Mouse (Mus musculus) cerebellum, postnatal 10 days (tissue): Measurements from ENCODE around the gene Gm44502.

Experiments used
- DNase-seq, 2 experiments: peaks; one replicate each; pipeline ENCODE4 v3.0.0; 2021; ENCODE audit warnings: mixed read lengths in 2 of 2

The Gm44502 gene

DNA sequence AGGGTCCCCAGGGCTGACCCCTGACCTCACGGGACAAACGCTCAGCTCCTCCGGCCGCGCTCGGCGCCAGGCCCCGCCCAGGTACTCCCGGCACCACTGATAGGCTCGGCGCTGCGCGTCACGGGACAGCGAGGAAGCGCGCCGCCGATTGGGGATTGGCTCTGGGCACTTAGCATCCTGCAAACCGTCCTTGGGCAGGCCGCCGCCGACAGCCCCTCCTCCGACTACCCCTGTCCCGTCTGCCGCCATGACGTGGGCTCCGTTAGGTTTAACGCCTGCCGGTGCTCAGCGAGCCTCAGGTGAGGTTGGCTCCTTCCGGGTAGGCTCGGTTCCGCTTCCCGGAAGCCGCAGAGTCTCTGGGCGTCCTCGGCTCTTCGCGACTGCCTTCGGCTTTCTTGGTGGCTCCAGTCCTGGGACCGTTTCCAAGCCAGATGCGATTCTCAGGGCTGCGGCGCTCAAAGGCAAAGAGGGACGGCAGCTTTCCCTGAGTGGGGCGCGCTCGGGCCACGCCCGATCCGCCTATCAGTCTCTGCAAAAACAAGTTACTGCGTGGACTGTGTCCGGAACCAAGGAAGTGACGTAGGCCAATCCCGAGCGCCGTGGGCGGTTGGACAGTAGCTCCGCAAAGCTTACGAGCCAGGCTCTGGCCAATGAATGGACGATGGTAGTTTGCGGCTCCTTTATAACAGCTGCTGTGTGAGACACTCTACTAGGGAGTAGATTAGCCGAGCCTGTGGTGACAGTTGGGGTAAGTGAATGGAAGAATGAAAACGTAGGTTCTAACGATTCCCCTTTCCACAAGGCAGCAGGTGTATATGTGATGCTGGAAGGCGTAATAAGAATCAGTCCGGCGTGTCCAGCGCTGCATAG lies at the start of gene Gm44502, which contains the start of the genes C730034F03Rik and Chkb:
Gene Gm44502, minus strand, starts transcription at position 345 of the 870 bp plus-strand sequence.
Gene C730034F03Rik, plus strand, starts transcription at position 238 of the 870 bp plus-strand sequence.
Gene Chkb, minus strand, starts transcription at position 557 of the 870 bp plus-strand sequence.
- peak; percentile 95 to 96 for DNase-seq

DNA sequence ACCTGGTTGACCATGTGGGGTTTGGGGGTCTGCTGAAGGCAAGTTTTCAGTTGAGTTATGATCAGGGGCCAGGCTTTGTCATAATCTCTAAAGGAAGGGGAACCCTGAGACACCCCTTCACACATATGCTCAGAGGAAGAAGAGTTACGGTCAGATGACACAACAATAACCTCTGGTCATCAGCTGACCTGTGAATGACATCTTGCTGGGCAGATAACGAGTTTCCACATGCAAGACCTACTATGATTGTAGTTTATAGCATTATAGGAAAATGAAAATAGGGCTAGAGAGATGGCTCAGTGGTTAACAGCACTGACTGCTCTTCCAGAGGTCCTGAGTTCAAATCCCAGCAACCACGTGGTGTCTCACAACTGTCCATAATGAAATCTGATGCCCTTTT lies 49.1 kb upstream of the Gm44502 start:
- no peak for DNase-seq

GRCm38 (mm10) chr15:89477806-89478205 lies 48.3 kb upstream of the Gm44502 start:
- DNase-seq = peak in 1 of 2 experiments; percentile 21

DNA sequence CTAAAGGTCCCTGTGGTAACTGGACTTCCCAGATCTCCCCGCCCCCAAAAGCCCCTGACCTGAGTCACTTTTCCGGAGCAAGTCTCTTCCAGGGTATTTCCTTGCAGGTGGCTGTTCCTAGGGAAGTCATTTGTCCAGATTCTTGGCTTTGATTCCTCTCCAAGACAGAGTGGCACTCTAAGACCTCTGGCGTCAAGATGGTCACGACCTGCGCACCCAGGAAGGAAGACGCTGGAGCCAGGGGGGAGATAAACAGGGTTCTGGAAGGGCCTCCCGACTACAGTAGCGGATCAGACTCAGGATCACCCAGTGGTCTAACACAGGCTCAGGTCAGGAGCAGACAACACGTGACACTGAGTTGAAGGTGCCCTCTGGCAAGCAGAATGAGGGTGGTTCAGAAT lies 47.6 kb upstream of the Gm44502 start, which contains the start of gene Arsa:
Gene Arsa, minus strand, starts transcription at position 335 of the 401 bp plus-strand sequence.
- DNase-seq = peak in 1 of 2 experiments; percentile 35

DNA sequence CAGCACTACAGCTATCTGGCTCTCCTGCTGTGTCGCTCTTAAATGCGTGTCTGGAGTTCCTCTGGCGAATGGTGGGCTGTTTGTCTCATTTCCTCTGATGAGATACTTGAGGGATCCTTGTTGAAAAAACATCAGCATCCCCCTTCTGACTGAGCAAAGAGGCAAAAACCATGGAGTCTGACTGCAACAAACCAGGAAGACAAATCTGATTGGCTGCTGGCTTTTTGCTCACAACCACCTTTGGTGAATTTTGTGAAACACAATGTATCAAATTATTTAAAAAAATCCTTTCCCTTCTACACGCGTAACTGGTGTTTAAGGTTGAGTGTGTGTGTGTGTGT lies 46.9 kb upstream of the Gm44502 start:
- DNase-seq = no peak

- peak; percentile 97 to 98 for DNase-seq
Observed at GRCm38 (mm10) chr15:89475611-89476474, 46.3 kb upstream of the Gm44502 start.

DNA sequence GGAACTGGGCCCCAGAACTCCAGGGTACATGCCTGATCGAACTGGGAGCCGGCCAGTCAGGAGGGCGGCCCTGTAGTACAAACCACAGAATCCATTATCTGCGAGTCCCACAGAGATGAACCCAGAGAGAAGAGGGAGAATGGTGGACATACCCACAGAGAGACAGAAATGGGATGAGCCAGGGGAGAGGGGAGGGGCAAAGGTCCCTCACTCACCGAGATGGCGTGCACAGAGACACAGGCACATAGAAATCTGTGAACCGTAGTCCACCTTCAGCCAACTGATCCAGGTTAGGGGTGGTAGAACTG lies 45.8 kb upstream of the Gm44502 start:
- no peak for DNase-seq

DNA sequence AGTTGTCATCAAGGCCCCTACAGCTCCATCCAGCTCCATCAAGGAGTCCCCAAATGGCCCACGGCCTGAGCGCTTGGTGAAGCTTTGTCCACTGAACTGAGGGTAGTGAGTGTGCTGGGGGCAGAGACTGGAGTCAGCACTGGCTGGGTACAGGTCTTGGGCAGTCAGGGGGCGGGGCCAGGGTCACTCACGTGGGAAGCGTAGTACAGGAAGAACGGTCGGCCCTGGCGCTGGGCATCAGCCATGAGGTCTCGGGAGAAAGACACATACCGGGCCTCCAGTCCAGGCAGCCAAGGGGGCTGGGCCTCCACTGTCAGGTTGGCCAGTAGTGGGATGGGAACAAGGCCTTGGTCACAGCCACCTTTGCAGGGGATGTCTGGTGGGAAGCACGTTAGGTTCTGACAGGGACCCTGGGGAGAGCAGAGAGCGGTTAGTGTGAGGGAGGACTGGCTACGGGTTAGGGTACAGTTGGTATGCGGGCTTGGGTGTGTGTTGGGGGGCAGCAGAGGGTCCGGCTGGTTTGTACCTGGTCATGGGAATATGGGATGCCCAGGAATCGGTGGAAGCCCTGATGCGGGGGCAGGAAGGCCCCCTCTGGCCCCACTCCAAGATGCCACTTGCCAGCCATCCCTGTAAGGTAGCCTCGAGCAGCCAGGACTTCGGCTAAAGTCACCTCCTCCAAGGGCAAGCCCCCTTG lies 45.2 kb upstream of the Gm44502 start:
- DNase-seq = peak in 1 of 2 experiments; percentile 52

DNA sequence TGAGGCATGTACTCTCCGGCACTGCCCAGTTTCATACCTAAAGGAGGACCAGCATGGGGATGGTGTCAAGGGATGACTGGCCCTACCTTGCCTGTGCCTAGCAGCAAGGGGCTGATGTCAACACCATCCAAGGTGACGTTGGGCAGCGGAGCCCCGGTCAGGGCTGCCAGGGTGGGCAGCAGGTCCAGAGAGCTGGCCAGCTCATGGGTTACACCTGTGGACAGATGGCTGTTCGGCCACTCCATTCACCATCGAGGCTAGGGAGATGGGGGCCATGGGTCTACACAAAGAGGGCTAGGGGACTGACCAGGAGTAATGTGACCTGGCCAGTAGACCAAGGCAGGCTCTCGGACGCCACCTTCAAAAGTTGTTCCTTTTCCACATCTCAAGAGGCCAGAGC lies 44.4 kb upstream of the Gm44502 start:
- no peak for DNase-seq

DNA sequence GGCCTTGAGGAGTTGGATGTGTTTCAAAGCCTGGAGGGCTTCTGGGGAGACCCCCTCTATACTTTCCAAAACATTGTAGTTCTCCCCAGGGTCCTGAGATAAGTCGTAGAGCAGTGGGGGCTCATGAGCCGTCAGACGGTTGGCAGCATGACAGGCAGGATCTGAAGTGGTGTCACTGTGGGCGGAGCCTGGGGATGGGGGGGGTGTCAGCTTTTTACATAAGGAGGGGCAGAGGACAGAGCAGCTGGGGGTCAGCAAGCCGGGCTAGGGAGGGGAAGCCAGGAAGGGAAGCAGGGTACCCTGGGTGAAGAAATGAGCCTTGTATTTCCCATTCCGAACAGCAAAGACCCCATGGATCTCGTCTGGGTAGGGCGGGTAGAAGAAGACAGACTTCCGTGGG lies 43.9 kb upstream of the Gm44502 start:
- DNase-seq = no peak

DNA sequence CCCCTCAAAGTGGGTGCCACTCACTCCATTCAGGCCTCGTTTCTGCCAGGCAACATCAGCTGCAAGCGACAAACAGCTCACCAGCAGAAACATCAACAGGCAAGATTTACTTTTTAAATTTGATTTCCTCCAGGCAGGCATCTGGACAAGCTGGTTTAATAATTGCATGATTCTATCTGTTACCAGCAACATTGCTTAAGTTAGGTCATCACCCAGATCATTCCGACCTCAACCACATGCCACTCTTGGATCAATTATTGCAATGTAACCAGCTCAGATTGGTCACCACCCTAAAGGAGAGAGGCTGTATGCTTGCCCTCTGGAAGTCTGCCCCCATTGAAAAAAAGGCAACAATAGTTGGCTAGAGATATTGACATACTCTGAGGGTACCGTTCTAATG lies 42.0 kb upstream of the Gm44502 start:
- no peak for DNase-seq

- peak in 1 of 2 experiments; percentile 71 for DNase-seq
Observed at GRCm38 (mm10) chr15:89468577-89468976, 39.1 kb upstream of the Gm44502 start.

GRCm38 (mm10) chr15:89465052-89465451 lies 35.6 kb upstream of the Gm44502 start:
- peak; percentile 55 to 60 for DNase-seq

DNA sequence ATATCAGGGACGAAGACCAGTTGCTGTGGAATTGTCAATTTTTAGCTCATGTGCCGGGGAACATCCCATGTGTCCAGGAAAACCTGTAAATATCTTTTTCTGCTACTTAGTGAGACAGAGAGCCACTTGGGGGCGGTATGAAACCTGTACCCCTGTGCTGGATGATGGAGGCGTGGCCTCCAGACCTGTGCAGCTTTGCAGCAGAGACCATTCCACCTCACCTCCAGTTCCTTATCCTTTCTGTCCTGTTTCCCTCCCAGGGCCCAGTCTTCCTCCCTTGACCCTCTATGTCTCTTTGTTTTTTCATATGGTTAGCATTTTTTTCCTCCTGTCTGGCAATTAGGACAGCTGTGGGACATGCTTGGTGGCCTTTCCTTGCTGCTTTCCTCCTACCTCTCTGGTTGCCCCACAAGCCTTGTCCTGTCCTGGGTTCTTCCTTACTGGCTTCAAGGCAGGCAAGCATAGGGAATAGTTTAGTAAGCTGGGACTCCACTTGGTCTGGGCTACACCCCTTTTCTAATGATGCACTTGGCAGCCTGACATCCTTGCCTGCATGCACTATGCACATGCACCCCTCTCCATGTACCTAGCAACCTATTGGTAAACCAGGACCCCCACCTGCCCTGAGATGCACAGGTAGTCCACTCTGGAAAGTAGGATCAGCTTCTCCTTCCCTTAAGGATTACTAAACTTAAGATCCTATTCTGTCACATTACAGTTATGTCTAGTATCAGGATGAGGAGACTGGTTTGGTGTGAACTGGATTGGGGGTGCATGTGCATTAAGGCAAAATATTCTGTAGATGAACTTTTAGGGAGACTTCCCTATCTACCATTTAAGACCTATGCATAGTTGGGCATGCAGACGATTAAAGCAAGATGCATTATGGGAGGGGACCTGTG lies 34.1 kb upstream of the Gm44502 start:
- no peak for DNase-seq

DNA sequence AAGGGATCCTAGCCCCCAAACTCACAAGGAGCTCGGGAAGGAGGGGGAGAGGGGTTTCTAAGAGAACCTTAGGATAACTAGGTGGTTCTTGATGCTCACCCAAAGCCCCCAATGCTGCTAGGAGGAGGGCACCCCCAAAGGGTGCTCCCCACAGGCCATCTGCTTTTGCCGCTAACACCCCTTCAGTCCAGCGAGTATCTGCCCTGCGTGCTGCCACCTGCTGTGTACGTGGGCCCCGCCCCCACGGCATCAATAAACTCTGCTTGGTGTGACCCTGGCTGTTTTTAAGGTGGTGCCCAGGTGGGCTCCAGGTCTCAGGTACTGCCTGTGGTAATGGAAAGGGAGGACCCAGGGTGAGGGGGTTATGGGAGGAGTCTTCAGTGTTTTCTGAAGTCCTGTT lies 32.7 kb upstream of the Gm44502 start:
- DNase-seq = no peak

- DNase-seq = no peak
Observed at GRCm38 (mm10) chr15:89461321-89461720, 31.8 kb upstream of the Gm44502 start.

DNA sequence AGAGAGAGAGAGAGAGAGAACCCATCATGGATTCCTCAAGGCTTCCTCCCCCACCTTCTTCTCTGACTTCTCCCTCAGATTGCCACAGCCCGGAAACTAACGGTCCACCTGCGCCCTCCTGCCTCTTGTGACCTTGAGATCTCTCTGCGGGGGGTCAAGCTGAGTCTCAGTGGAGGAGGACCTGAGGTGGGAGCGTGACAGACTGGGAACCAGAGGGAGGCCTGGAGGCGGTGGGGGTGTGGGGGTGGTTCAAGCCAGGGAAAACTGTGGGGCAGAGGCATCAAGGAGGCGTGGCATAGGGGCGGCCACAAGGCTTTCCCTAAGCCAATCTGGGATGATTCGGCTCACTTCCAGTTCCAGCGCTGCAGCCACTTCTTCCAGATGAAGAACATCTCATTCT lies 30.8 kb upstream of the Gm44502 start:
- no peak for DNase-seq

- peak in 1 of 2 experiments; percentile 0 for DNase-seq
Observed at GRCm38 (mm10) chr15:89459821-89460220, 30.3 kb upstream of the Gm44502 start.

DNA sequence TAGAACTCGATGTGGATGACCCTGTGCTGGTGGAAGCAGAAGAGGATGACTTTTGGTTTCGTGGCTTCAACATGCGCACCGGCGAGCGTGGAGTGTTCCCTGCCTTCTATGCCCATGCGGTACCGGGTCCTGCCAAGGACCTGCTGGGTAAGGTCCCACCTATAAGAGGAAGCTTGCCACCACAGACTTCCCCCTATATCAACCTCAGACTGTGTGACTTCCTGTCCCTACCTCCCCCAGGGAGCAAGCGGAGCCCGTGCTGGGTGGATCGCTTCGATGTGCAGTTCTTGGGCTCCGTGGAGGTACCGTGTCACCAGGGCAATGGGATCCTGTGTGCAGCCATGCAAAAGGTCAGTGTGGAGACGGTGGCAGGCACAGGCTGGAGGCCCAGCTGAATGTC lies 29.4 kb upstream of the Gm44502 start:
- DNase-seq = peak in 1 of 2 experiments; percentile 6

DNA sequence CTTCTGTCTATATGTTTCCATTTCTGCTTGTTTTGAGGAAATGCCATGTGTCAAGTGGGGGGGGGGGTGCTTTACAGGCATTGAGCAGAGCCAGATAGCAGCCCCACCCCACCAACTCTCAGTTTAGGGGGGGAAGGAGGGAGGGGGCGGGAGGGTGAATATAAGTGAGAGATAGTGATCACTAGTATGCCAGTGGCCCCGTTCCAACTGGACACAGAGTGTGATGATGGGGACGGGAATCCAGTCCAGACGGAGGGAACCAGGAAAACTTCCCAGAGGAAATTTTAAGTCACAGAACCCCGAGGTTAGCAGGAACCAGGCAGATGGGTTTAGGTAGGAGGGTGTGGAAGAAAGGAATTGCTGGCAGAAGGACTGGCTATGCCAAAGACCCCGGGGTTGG lies 26.1 kb upstream of the Gm44502 start:
- DNase-seq = peak; percentile 48 to 56

DNA sequence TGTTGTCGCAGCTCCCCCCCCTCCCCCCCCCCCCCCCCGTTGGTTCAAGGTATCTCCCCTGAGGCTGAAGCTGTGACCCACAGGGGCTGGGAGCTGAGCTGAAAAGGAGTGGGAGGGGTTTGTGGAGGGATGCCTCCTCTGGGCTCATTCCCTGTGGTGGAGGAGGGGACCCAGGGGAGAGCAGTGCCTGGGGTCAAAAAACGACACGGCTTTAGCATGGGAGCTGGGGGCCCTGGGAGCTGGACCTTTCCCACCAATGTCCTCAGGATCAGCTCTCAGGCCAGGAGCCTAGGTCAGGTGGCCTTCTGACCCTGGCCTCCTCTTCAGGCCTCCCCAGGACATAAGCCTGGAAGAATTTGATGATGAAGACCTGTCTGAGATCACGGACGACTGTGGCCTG lies 25.4 kb upstream of the Gm44502 start:
- peak in 1 of 2 experiments; percentile 36 for DNase-seq
